Mouse (Mus musculus) heart, adult 2 months (tissue): ENCODE data around the gene C130074G19Rik.

ENCODE experiments used
- CTCF ChIP-seq: fragments of 200-600 bp; IDR thresholded peaks from 2 replicates; pipeline ENCODE4 v1.8.1; 2022; ENCODE audit warnings: antibody characterized with exemption, mild to moderate bottlenecking, moderate library complexity
- POLR2A ChIP-seq: fragments of 200-500 bp; IDR thresholded peaks from 2 replicates; pipeline ENCODE4 v1.6.1; 2011; ENCODE audit warnings: mild to moderate bottlenecking, low read depth, low read length, control low read depth; ENCODE audit not compliant: insufficient read depth

GRCm38 (mm10) chr1:184881861-184882260 is 1.2 kb downstream of the C130074G19Rik start:
- TF ChIP-seq CTCF = no peak
- no peak for TF ChIP-seq POLR2A
